Mouse (Mus musculus) embryonic facial prominence, embryonic 11.5 days (tissue): ENCODE measurements around the gene Wdr70. TPM values are rescaled to one million over a fixed set of nuclear protein-coding genes. Genes with fewer than 3 reads are reported as not detected.

Experiments
- ATAC-seq: fragments of 200-750 bp; cut with Nextera tagmentation; replicated peaks from 2 replicates; pipeline ENCODE4 v1.8.0; 2017; ENCODE audit warnings: low read depth; ENCODE audit not compliant: insufficient number of reproducible peaks, low FRiP score, low TSS enrichment
- DNase-seq: peaks from one replicate; pipeline ENCODE4 v3.0.0-alpha.2; 2015; ENCODE audit warnings: low spot score
- H3K27ac ChIP-seq: fragments of 300-500 bp; sonication (generic); replicated peaks from 2 replicates; pipeline ENCODE4 v1.5.1; 2014; ENCODE audit warnings: mild to moderate bottlenecking, low read depth, low read length, control low read depth
- H3K27me3 ChIP-seq: fragments of 300-500 bp; sonication (generic); 2 replicates; pipeline ENCODE4 v1.6.1; 2014; ENCODE audit warnings: mild to moderate bottlenecking, low read length, moderate library complexity, mixed read lengths; ENCODE audit not compliant: control insufficient read depth, insufficient read depth
- H3K36me3 ChIP-seq: fragments of 300-500 bp; sonication (generic); replicated peaks from 2 replicates; pipeline ENCODE4 v1.6.1; 2014; ENCODE audit warnings: low read depth, mild to moderate bottlenecking, low read length, moderate library complexity, mixed read lengths; ENCODE audit not compliant: control insufficient read depth, insufficient read depth
- H3K4me1 ChIP-seq: fragments of 300-500 bp; sonication (generic); 2 replicates; pipeline ENCODE4 v1.6.1; 2014; ENCODE audit warnings: low read length, mixed read lengths; ENCODE audit not compliant: control insufficient read depth, insufficient read depth
- H3K4me2 ChIP-seq: fragments of 300-500 bp; sonication (generic); 2 replicates; pipeline ENCODE4 v1.6.1; 2014; ENCODE audit warnings: low read depth, mild to moderate bottlenecking, control low read depth, low read length, moderate library complexity
- H3K4me3 ChIP-seq: fragments of 300-500 bp; sonication (generic); 2 replicates; pipeline ENCODE4 v1.5.1; 2014; ENCODE audit warnings: low read depth, low read length, control low read depth
- H3K9ac ChIP-seq: fragments of 300-500 bp; sonication (generic); replicated peaks from 2 replicates; pipeline ENCODE4 v1.6.1; 2014; ENCODE audit warnings: mild to moderate bottlenecking, control low read depth, low read length
- H3K9me3 ChIP-seq: fragments of 300-500 bp; sonication (generic); replicated peaks from 2 replicates; pipeline ENCODE4 v1.6.1; 2016; ENCODE audit warnings: mild to moderate bottlenecking, low read length, inconsistent platforms, mixed read lengths; ENCODE audit not compliant: control insufficient read depth
- WGBS: fragments of 180-500 bp; shearing (Covaris S2); extraction: QIAGEN DNeasy Blood & Tissue Kit; methylation state at CpG from one replicate; pipeline ENCODE4 v1.1.7; 2014; 5-methylcytosine and 5-hydroxymethylcytosine counted together
- polyA plus RNA-seq: library from polyadenylated mRNA; unstranded; fragments of >200 nt; fragmentation: Nextera tagmentation; extraction: Ambion mirVana; gene quantifications from 2 replicates; pipeline ENCODE4 v1.2.1, GENCODE M21; 2014

Wdr70 gene
- polyA plus RNA-seq, result 68.8 and 70.5 TPM in 2 replicates

- H3K4me3 ChIP-seq, result peak within 1 kb of the TSS; percentile 76
- H3K4me1 ChIP-seq, result no peaks in the 10 kb centered on the region; the same call in 1 of the 2 replicates
- DNase-seq, result peak; percentile 97
- H3K27me3 ChIP-seq, result no peaks in the 10 kb centered on the region
- H3K36me3 ChIP-seq, result no peaks in the 10 kb centered on the region
- peak within 1 kb of the TSS; percentile 85 for H3K9ac ChIP-seq
- H3K4me2 ChIP-seq, result peak within 1 kb of the TSS; percentile 32
- 2% methylated on average over 56 of the region's 56 CpGs for WGBS
- no peak within 1 kb of the TSS for H3K27ac ChIP-seq
- no peaks in the 10 kb centered on the region for H3K9me3 ChIP-seq
- ATAC-seq, result peak; percentile 94
Measured at GRCm38 (mm10) chr15:8098774-8099749, at the start of gene Wdr70. TSS of gene Wdr70 (minus strand) at chr15:8099209.

- H3K9me3 ChIP-seq, result no peaks in the 10 kb centered on the region
- no peaks in the 10 kb centered on the region for H3K4me1 ChIP-seq
- no peaks in the 10 kb centered on the region for H3K27me3 ChIP-seq
- no peak overlapping the region for H3K27ac ChIP-seq
- WGBS, result 84% methylated on average over 5 of the region's 5 CpGs
- ATAC-seq, result no peak
- no peak overlapping the region for H3K4me3 ChIP-seq
- H3K4me2 ChIP-seq, result no peak overlapping the region
- DNase-seq, result no peak
- H3K36me3 ChIP-seq, result peaks cover 6% of the 10 kb centered on the region
- H3K9ac ChIP-seq, result no peak overlapping the region
Measured at GRCm38 (mm10) chr15:8135606-8136005, 36.6 kb upstream of the Wdr70 start.

GRCm38 (mm10) chr15:8131761-8132160, 32.8 kb upstream of the Wdr70 start:
- Histone ChIP-seq H3K36me3 (peaks cover 2% of the 10 kb centered on the region), H3K9me3 (no peaks in the 10 kb centered on the region), H3K4me1 (no peaks in the 10 kb centered on the region), H3K27me3 (no peaks in the 10 kb centered on the region), H3K9ac (no peak overlapping the region), H3K4me3 (no peak overlapping the region), H3K27ac (no peak overlapping the region), H3K4me2 (no peak overlapping the region)
- no peak for ATAC-seq
- DNase-seq, result no peak

- Histone ChIP-seq H3K36me3 (peaks cover 2% of the 10 kb centered on the region), H3K27ac (no peak overlapping the region), H3K4me1 (no peaks in the 10 kb centered on the region), H3K27me3 (no peaks in the 10 kb centered on the region), H3K9me3 (no peaks in the 10 kb centered on the region), H3K4me3 (no peak overlapping the region), H3K4me2 (no peak overlapping the region), H3K9ac (no peak overlapping the region)
- no peak for DNase-seq
- ATAC-seq, result no peak
- 92% methylated on average over 3 of the region's 3 CpGs for WGBS
Measured at GRCm38 (mm10) chr15:8131268-8131667, 32.3 kb upstream of the Wdr70 start.

GRCm38 (mm10) chr15:8129281-8129680, 30.3 kb upstream of the Wdr70 start:
- H3K4me2 ChIP-seq, result no peak overlapping the region
- no peak for DNase-seq
- H3K9ac ChIP-seq, result no peak overlapping the region
- no peaks in the 10 kb centered on the region for H3K27me3 ChIP-seq
- no peak for ATAC-seq
- H3K4me3 ChIP-seq, result no peak overlapping the region
- H3K9me3 ChIP-seq, result no peaks in the 10 kb centered on the region
- 72% methylated on average over 1 of the region's 1 CpGs for WGBS
- H3K4me1 ChIP-seq, result no peaks in the 10 kb centered on the region
- H3K27ac ChIP-seq, result no peak overlapping the region
- peaks cover 2% of the 10 kb centered on the region for H3K36me3 ChIP-seq

- Histone ChIP-seq H3K4me2 (peak overlapping the region; percentile 61), H3K9ac (peak overlapping the region; percentile 83), H3K4me3 (peak overlapping the region; percentile 73), H3K4me1 (no peaks in the 10 kb centered on the region), H3K9me3 (no peaks in the 10 kb centered on the region), H3K27me3 (no peaks in the 10 kb centered on the region), H3K27ac (no peak overlapping the region), H3K36me3 (peaks cover 7% of the 10 kb centered on the region)
- DNase-seq (peak; percentile 3), ATAC-seq (no peak)
- 7% methylated on average over 8 of the region's 8 CpGs for WGBS
Measured at GRCm38 (mm10) chr15:8109782-8110181, 10.8 kb upstream of the Wdr70 start.

GRCm38 (mm10) chr15:8108966-8109743, 10.1 kb upstream of the Wdr70 start, which contains the start of gene Nup155:
TSS of gene Nup155 (plus strand) at chr15:8109273.
- Histone ChIP-seq H3K4me3 (peak within 1 kb of the TSS; percentile 73), H3K4me1 (no peaks in the 10 kb centered on the region), H3K27me3 (no peaks in the 10 kb centered on the region), H3K27ac (peak within 1 kb of the TSS; percentile 54; the same call in 1 of the 2 replicates), H3K36me3 (peaks cover 7% of the 10 kb centered on the region), H3K9me3 (no peaks in the 10 kb centered on the region), H3K9ac (peak within 1 kb of the TSS; percentile 83), H3K4me2 (peak within 1 kb of the TSS; percentile 61)
- ATAC-seq, result peak; percentile 95
- under 1% methylated on average over 53 of the region's 54 CpGs for WGBS
- DNase-seq, result peak; percentile 97
